Mouse (Mus musculus) right cerebral cortex, adult 18-20 months (tissue): Measurements from ENCODE around the gene Reg4.

ENCODE experiments used
- DNase-seq: peaks from one replicate; pipeline ENCODE4 v3.0.0; 2022; ENCODE audit warnings: mixed read lengths

The Reg4 gene

GRCm38 (mm10) chr3:98283205-98283604 is 61.2 kb downstream of the Reg4 start:
- no peak for DNase-seq
